Mouse (Mus musculus): ENCODE data around the gene Nos1ap. TPM values are rescaled to one million over a fixed set of nuclear protein-coding genes. Genes with fewer than 3 reads are reported as not detected.

Gene Nos1ap
- polyA plus RNA-seq (2014; fragmentation: Nextera tagmentation; extraction: Ambion mirVana): 5.7 and 7.8 TPM in 2 replicates

- Histone ChIP-seq H3K27me3 (ENCODE audit: control insufficient read depth, insufficient read depth, low read length) (peaks cover 3% of the 10 kb centered on the region; the same call in 1 of the 2 replicates), H3K9me3 (ENCODE audit: control insufficient read depth, low read length) (no peaks in the 10 kb centered on the region), H3K4me3 (ENCODE audit: low read depth, low read length) (peak within 1 kb of the TSS; percentile 79), H3K9ac (ENCODE audit: low read length) (peak within 1 kb of the TSS; percentile 91), H3K4me1 (ENCODE audit: control insufficient read depth, insufficient read depth, low read length) (peaks cover 3% of the 10 kb centered on the region; the same call in 1 of the 2 replicates), H3K4me2 (peak within 1 kb of the TSS; percentile 80), H3K36me3 (ENCODE audit: control insufficient read depth, insufficient read depth, low read length) (no peaks in the 10 kb centered on the region), H3K27ac (ENCODE audit: low read depth, low read length) (no peak within 1 kb of the TSS)
- under 1% methylated on average over 81 of the region's 106 CpGs for WGBS
- peak; percentile 90 for ATAC-seq (ENCODE audit: low FRiP score)
- DNase-seq (ENCODE audit: low spot score, missing footprints): peak; percentile 96
Observed at GRCm38 (mm10) chr1:170589219-170590040, at the start of gene Nos1ap. TSS of gene Nos1ap (minus strand) at chr1:170589861.

- no peak overlapping the region for H3K4me2 ChIP-seq
- no peak overlapping the region for H3K9ac ChIP-seq (ENCODE audit: low read length)
- no peak overlapping the region for H3K4me3 ChIP-seq (ENCODE audit: low read depth, low read length)
- no peaks in the 10 kb centered on the region for H3K9me3 ChIP-seq (ENCODE audit: control insufficient read depth, low read length)
- H3K27me3 ChIP-seq (ENCODE audit: control insufficient read depth, insufficient read depth, low read length): no peaks in the 10 kb centered on the region
- ATAC-seq (ENCODE audit: low FRiP score) (no peak), DNase-seq (ENCODE audit: low spot score, missing footprints) (peak; percentile 26)
- no peaks in the 10 kb centered on the region for H3K36me3 ChIP-seq (ENCODE audit: control insufficient read depth, insufficient read depth, low read length)
- no peak overlapping the region for H3K27ac ChIP-seq (ENCODE audit: low read depth, low read length)
- 87% methylated on average over 7 of the region's 7 CpGs for WGBS
- H3K4me1 ChIP-seq (ENCODE audit: control insufficient read depth, insufficient read depth, low read length): no peaks in the 10 kb centered on the region
Observed at GRCm38 (mm10) chr1:170638941-170639340, 49.3 kb upstream of the Nos1ap start.

- Histone ChIP-seq H3K27ac (ENCODE audit: low read depth, low read length) (no peak overlapping the region), H3K27me3 (ENCODE audit: control insufficient read depth, insufficient read depth, low read length) (no peaks in the 10 kb centered on the region), H3K4me3 (ENCODE audit: low read depth, low read length) (no peak overlapping the region), H3K9me3 (ENCODE audit: control insufficient read depth, low read length) (no peaks in the 10 kb centered on the region), H3K9ac (ENCODE audit: low read length) (no peak overlapping the region), H3K4me1 (ENCODE audit: control insufficient read depth, insufficient read depth, low read length) (no peaks in the 10 kb centered on the region), H3K36me3 (ENCODE audit: control insufficient read depth, insufficient read depth, low read length) (no peaks in the 10 kb centered on the region), H3K4me2 (no peak overlapping the region)
- DNase-seq (ENCODE audit: low spot score, missing footprints) (no peak), ATAC-seq (ENCODE audit: low FRiP score) (peak; percentile 33)
- 71% methylated on average over 4 of the region's 4 CpGs for WGBS
Observed at GRCm38 (mm10) chr1:170632856-170633255, 43.2 kb upstream of the Nos1ap start.

- H3K9me3 ChIP-seq (ENCODE audit: control insufficient read depth, low read length): no peaks in the 10 kb centered on the region
Observed at GRCm38 (mm10) chr1:170632385-170632784, 42.7 kb upstream of the Nos1ap start.

GRCm38 (mm10) chr1:170631571-170631970, 41.9 kb upstream of the Nos1ap start:
- Histone ChIP-seq H3K36me3 (ENCODE audit: control insufficient read depth, insufficient read depth, low read length) (no peaks in the 10 kb centered on the region), H3K27me3 (ENCODE audit: control insufficient read depth, insufficient read depth, low read length) (no peaks in the 10 kb centered on the region), H3K9ac (ENCODE audit: low read length) (no peak overlapping the region), H3K4me3 (ENCODE audit: low read depth, low read length) (no peak overlapping the region), H3K27ac (ENCODE audit: low read depth, low read length) (no peak overlapping the region), H3K4me1 (ENCODE audit: control insufficient read depth, insufficient read depth, low read length) (no peaks in the 10 kb centered on the region), H3K4me2 (no peak overlapping the region), H3K9me3 (ENCODE audit: control insufficient read depth, low read length) (no peaks in the 10 kb centered on the region)
- no peak for ATAC-seq (ENCODE audit: low FRiP score)
- 91% methylated on average over 5 of the region's 5 CpGs for WGBS
- DNase-seq (ENCODE audit: low spot score, missing footprints): peak; percentile 61

More at GRCm38 (mm10) chr1:170632385-170632784, 42.7 kb upstream of the Nos1ap start:
- no peaks in the 10 kb centered on the region for H3K4me1 ChIP-seq (ENCODE audit: control insufficient read depth, insufficient read depth, low read length)
- H3K27me3 ChIP-seq (ENCODE audit: control insufficient read depth, insufficient read depth, low read length): no peaks in the 10 kb centered on the region
- H3K36me3 ChIP-seq (ENCODE audit: control insufficient read depth, insufficient read depth, low read length): no peaks in the 10 kb centered on the region
- DNase-seq (ENCODE audit: low spot score, missing footprints) (peak; percentile 93), ATAC-seq (ENCODE audit: low FRiP score) (peak; percentile 77)
- no peak overlapping the region for H3K27ac ChIP-seq (ENCODE audit: low read depth, low read length)
- no peak overlapping the region for H3K4me3 ChIP-seq (ENCODE audit: low read depth, low read length)
- H3K4me2 ChIP-seq: no peak overlapping the region
- H3K9ac ChIP-seq (ENCODE audit: low read length): no peak overlapping the region
- WGBS: 11% methylated on average over 3 of the region's 3 CpGs

GRCm38 (mm10) chr1:170630489-170630888, 40.8 kb upstream of the Nos1ap start:
- H3K27me3 ChIP-seq (ENCODE audit: control insufficient read depth, insufficient read depth, low read length): no peaks in the 10 kb centered on the region
- DNase-seq (ENCODE audit: low spot score, missing footprints) (peak; percentile 49), ATAC-seq (ENCODE audit: low FRiP score) (no peak)
- no peaks in the 10 kb centered on the region for H3K4me1 ChIP-seq (ENCODE audit: control insufficient read depth, insufficient read depth, low read length)
- H3K4me3 ChIP-seq (ENCODE audit: low read depth, low read length): no peak overlapping the region
- H3K27ac ChIP-seq (ENCODE audit: low read depth, low read length): no peak overlapping the region
- no peaks in the 10 kb centered on the region for H3K9me3 ChIP-seq (ENCODE audit: control insufficient read depth, low read length)
- H3K9ac ChIP-seq (ENCODE audit: low read length): no peak overlapping the region
- no peaks in the 10 kb centered on the region for H3K36me3 ChIP-seq (ENCODE audit: control insufficient read depth, insufficient read depth, low read length)
- 81% methylated on average over 4 of the region's 4 CpGs for WGBS
- H3K4me2 ChIP-seq: no peak overlapping the region

- H3K27me3 ChIP-seq (ENCODE audit: control insufficient read depth, insufficient read depth, low read length): no peaks in the 10 kb centered on the region
- H3K9ac ChIP-seq (ENCODE audit: low read length): no peak overlapping the region
- no peak overlapping the region for H3K4me3 ChIP-seq (ENCODE audit: low read depth, low read length)
- no peak overlapping the region for H3K4me2 ChIP-seq
- H3K9me3 ChIP-seq (ENCODE audit: control insufficient read depth, low read length): no peaks in the 10 kb centered on the region
- H3K4me1 ChIP-seq (ENCODE audit: control insufficient read depth, insufficient read depth, low read length): no peaks in the 10 kb centered on the region
- DNase-seq (ENCODE audit: low spot score, missing footprints): peak; percentile 60
- no peak overlapping the region for H3K27ac ChIP-seq (ENCODE audit: low read depth, low read length)
- 89% methylated on average over 1 of the region's 1 CpGs for WGBS
- no peak for ATAC-seq (ENCODE audit: low FRiP score)
- H3K36me3 ChIP-seq (ENCODE audit: control insufficient read depth, insufficient read depth, low read length): no peaks in the 10 kb centered on the region
Observed at GRCm38 (mm10) chr1:170623432-170623831, 33.8 kb upstream of the Nos1ap start.

- ATAC-seq (ENCODE audit: low FRiP score) (no peak), DNase-seq (ENCODE audit: low spot score, missing footprints) (peak; percentile 23)
- Histone ChIP-seq H3K4me3 (ENCODE audit: low read depth, low read length) (no peak overlapping the region), H3K27ac (ENCODE audit: low read depth, low read length) (no peak overlapping the region), H3K27me3 (ENCODE audit: control insufficient read depth, insufficient read depth, low read length) (no peaks in the 10 kb centered on the region), H3K36me3 (ENCODE audit: control insufficient read depth, insufficient read depth, low read length) (no peaks in the 10 kb centered on the region), H3K9ac (ENCODE audit: low read length) (no peak overlapping the region), H3K4me2 (no peak overlapping the region), H3K4me1 (ENCODE audit: control insufficient read depth, insufficient read depth, low read length) (no peaks in the 10 kb centered on the region), H3K9me3 (ENCODE audit: control insufficient read depth, low read length) (no peaks in the 10 kb centered on the region)
- WGBS: 93% methylated on average over 5 of the region's 5 CpGs
Observed at GRCm38 (mm10) chr1:170622934-170623333, 33.3 kb upstream of the Nos1ap start.

GRCm38 (mm10) chr1:170619686-170620374, 30.2 kb upstream of the Nos1ap start:
- Histone ChIP-seq H3K27me3 (ENCODE audit: control insufficient read depth, insufficient read depth, low read length) (no peaks in the 10 kb centered on the region), H3K4me3 (ENCODE audit: low read depth, low read length) (no peak overlapping the region), H3K9ac (ENCODE audit: low read length) (no peak overlapping the region), H3K4me2 (no peak overlapping the region), H3K27ac (ENCODE audit: low read depth, low read length) (no peak overlapping the region), H3K36me3 (ENCODE audit: control insufficient read depth, insufficient read depth, low read length) (no peaks in the 10 kb centered on the region), H3K4me1 (ENCODE audit: control insufficient read depth, insufficient read depth, low read length) (no peaks in the 10 kb centered on the region), H3K9me3 (ENCODE audit: control insufficient read depth, low read length) (no peaks in the 10 kb centered on the region)
- DNase-seq (ENCODE audit: low spot score, missing footprints): peak; percentile 51
- WGBS: 83% methylated on average over 2 of the region's 2 CpGs
- ATAC-seq (ENCODE audit: low FRiP score): no peak

All from midbrain, embryonic 11.5 days (tissue).